In the genomic region with DNA sequence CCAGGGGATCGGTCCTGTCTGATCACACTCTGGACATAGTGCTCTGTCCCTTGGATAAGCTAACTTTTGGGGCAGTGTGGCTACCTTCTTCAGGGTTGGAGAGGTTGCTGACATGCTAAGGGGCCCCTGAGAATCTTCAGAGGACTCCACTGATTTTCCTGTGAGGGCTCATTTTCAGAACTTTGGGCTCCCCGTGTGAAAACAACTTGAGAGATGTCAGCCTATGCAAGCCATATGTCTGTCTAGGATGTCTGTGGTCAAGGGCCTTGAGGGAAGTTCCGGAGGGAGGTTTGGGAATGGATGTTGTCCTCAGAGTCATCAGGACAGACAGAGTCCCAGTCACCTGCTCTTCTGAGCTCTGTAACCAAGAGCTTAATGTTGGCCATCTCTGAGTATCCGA, we compare ENCODE assay signal across 9 mouse cellular contexts. TPM values are rescaled to one million over a fixed set of nuclear protein-coding genes. Genes with fewer than 3 reads are reported as not detected.
DNase-seq lines count a peak whose midpoint lies in the region; ATAC-seq lines count a peak whose summit lies in the region.
"Had no signal": no experiment of that assay in that cellular context is flagged by ENCODE, and none has a peak within 500 bp of the region (broad histone marks: within the 10 kb centered on the region; RNA-seq: fewer than 3 reads in every experiment).

No protein-coding gene starts in this region.

- peak overlapping the region; percentile 95 for H3K27ac ChIP-seq in kidney, embryonic 15.5 days
- peak overlapping the region; percentile 99 for H3K27ac ChIP-seq in embryonic facial prominence, embryonic 13.5 days
- peak overlapping the region; percentile 89 for H3K27ac ChIP-seq in hindbrain, embryonic 16.5 days (ENCODE audit: low read depth, low read length)
- peak overlapping the region; percentile 82 for H3K27ac ChIP-seq in midbrain, embryonic 16.5 days (ENCODE audit: low read length)

- no peaks in the 10 kb centered on the region for H3K36me3 ChIP-seq in kidney, embryonic 15.5 days
- H3K36me3 ChIP-seq in embryonic facial prominence, embryonic 13.5 days = no peaks in the 10 kb centered on the region
- no peaks in the 10 kb centered on the region for H3K36me3 ChIP-seq in hindbrain, embryonic 16.5 days (ENCODE audit: control insufficient read depth, insufficient read depth, low read length)
- no peaks in the 10 kb centered on the region for H3K36me3 ChIP-seq in midbrain, embryonic 16.5 days (ENCODE audit: control insufficient read depth, insufficient read depth, low read length)
- H3K36me3 ChIP-seq: G1E had no signal

- DNase-seq in kidney, adult 18-20 months = no peak
- DNase-seq in urinary bladder, adult 2 months (ENCODE audit: low spot score) = no peak
- DNase-seq in adrenal gland, adult (ENCODE audit: inconsistent age in 2 of 2, low spot score in 1 of 2) = no peak
- no peak for DNase-seq in kidney, postnatal 36 days

- H3K4me3 ChIP-seq in kidney, embryonic 15.5 days (replicated peaks) = peak overlapping the region; percentile 17; the same call in 1 of the 2 replicates
- peak overlapping the region; percentile 37 for H3K4me3 ChIP-seq in embryonic facial prominence, embryonic 13.5 days
- H3K4me3 ChIP-seq in hindbrain, embryonic 16.5 days (ENCODE audit: low read length) = no peak overlapping the region; the same call in 1 of the 2 replicates
- H3K4me3 ChIP-seq in midbrain, embryonic 16.5 days (ENCODE audit: low read depth, low read length) = no peak overlapping the region

- H3K9ac ChIP-seq in kidney, embryonic 15.5 days = no peak overlapping the region
- H3K9ac ChIP-seq in embryonic facial prominence, embryonic 13.5 days = peak overlapping the region; percentile 71
- H3K9ac ChIP-seq in hindbrain, embryonic 16.5 days (ENCODE audit: low read depth, low read length) = peak overlapping the region; percentile 64; the same call in 1 of the 2 replicates
- peak overlapping the region; percentile 54; the same call in 1 of the 2 replicates for H3K9ac ChIP-seq in midbrain, embryonic 16.5 days (ENCODE audit: low read depth, low read length)

- WGBS in kidney, embryonic 15.5 days = 39% methylated on average over 4 of the region's 4 CpGs
- 48% methylated on average over 4 of the region's 4 CpGs for WGBS in embryonic facial prominence, embryonic 13.5 days
- 32% methylated on average over 4 of the region's 4 CpGs for WGBS in hindbrain, embryonic 16.5 days
- 41% methylated on average over 4 of the region's 4 CpGs for WGBS in midbrain, embryonic 16.5 days

- H3K4me1 ChIP-seq in kidney, embryonic 15.5 days = peaks cover 69% of the 10 kb centered on the region
- H3K4me1 ChIP-seq in embryonic facial prominence, embryonic 13.5 days = peaks cover 67% of the 10 kb centered on the region
- peaks cover 23% of the 10 kb centered on the region for H3K4me1 ChIP-seq in hindbrain, embryonic 16.5 days (ENCODE audit: control insufficient read depth, insufficient read depth, low read depth, low read length)
- H3K4me1 ChIP-seq in midbrain, embryonic 16.5 days (ENCODE audit: control insufficient read depth, insufficient read depth, low read length) = peaks cover 19% of the 10 kb centered on the region

- H3K9me3 ChIP-seq in kidney, embryonic 15.5 days (replicated peaks) = no peaks in the 10 kb centered on the region
- H3K9me3 ChIP-seq in embryonic facial prominence, embryonic 13.5 days = no peaks in the 10 kb centered on the region
- H3K9me3 ChIP-seq in hindbrain, embryonic 16.5 days (ENCODE audit: control insufficient read depth, low read length) = no peaks in the 10 kb centered on the region
- no peaks in the 10 kb centered on the region for H3K9me3 ChIP-seq in midbrain, embryonic 16.5 days (replicated peaks; ENCODE audit: control insufficient read depth, low read length, poor library complexity, severe bottlenecking)

- peak overlapping the region; percentile 55 for H3K4me2 ChIP-seq in kidney, embryonic 15.5 days
- peak overlapping the region; percentile 65 for H3K4me2 ChIP-seq in embryonic facial prominence, embryonic 13.5 days
- peak overlapping the region; percentile 54 for H3K4me2 ChIP-seq in hindbrain, embryonic 16.5 days (ENCODE audit: low read length)
- peak overlapping the region; percentile 58 for H3K4me2 ChIP-seq in midbrain, embryonic 16.5 days (ENCODE audit: low read length)

- H3K27me3 ChIP-seq in kidney, embryonic 15.5 days = no peaks in the 10 kb centered on the region
- no peaks in the 10 kb centered on the region for H3K27me3 ChIP-seq in embryonic facial prominence, embryonic 13.5 days
- no peaks in the 10 kb centered on the region for H3K27me3 ChIP-seq in hindbrain, embryonic 16.5 days (replicated peaks; ENCODE audit: control insufficient read depth, insufficient read depth, low read length)
- H3K27me3 ChIP-seq in midbrain, embryonic 16.5 days (ENCODE audit: control insufficient read depth, insufficient read depth, low read depth, low read length) = no peaks in the 10 kb centered on the region

- ATAC-seq in kidney, embryonic 15.5 days (replicated peaks; ENCODE audit: low FRiP score) = no peak
- ATAC-seq in embryonic facial prominence, embryonic 13.5 days (ENCODE audit: insufficient number of reproducible peaks, insufficient read depth, low FRiP score, low TSS enrichment, low read depth) = no peak
- no peak for ATAC-seq in hindbrain, embryonic 16.5 days
- ATAC-seq in midbrain, embryonic 16.5 days = no peak; the same call in 1 of the 2 replicates

RNA-seq across cellular contexts. Expression of gene Cdc42ep4, which starts 34.7 kb away (rescaled TPM):
- polyA plus RNA-seq in kidney, embryonic 15.5 days (2015; fragmentation: Nextera tagmentation; extraction: Ambion mirVana) = 63.7 and 66.7 TPM in 2 replicates
- polyA plus RNA-seq in embryonic facial prominence, embryonic 13.5 days (2015; fragmentation: Nextera tagmentation; extraction: Ambion mirVana) = 108 and 119 TPM in 2 replicates
- polyA plus RNA-seq in hindbrain, embryonic 16.5 days (2015; fragmentation: Nextera tagmentation; extraction: Ambion mirVana) = 72.2 and 80.1 TPM in 2 replicates
- 73.2 and 75.0 TPM in 2 replicates for polyA plus RNA-seq in midbrain, embryonic 16.5 days (2015; fragmentation: Nextera tagmentation; extraction: Ambion mirVana)
- polyA plus RNA-seq in urinary bladder, adult 2 months (2012; rRNA removed) = 19.8 and 27.1 TPM in 2 replicates

Comparison
In these comparisons a context has a peak if more than half of its experiments do, and no peak if none do; other contexts are left out.
1. H3K4me3 ChIP-seq: peak in kidney, embryonic 15.5 days (single experiment) and embryonic facial prominence, embryonic 13.5 days (single experiment); none in hindbrain, embryonic 16.5 days (single experiment) and midbrain, embryonic 16.5 days (single experiment).
2. Peak in every context shown above with its lines, with median percentiles within 50 percentile points of each other: H3K27ac ChIP-seq and H3K4me2 ChIP-seq.